Mouse (Mus musculus) kidney, adult 2 months (tissue): Measurements from ENCODE around the gene Tff2.

Experiments
- CTCF ChIP-seq: fragments of 200-500 bp; conservative IDR thresholded peaks from 2 replicates; pipeline ENCODE4 v1.5.1; 2011; ENCODE audit warnings: low read depth, mild to moderate bottlenecking, control low read depth, low read length, moderate library complexity, mixed read lengths; ENCODE audit not compliant: insufficient read depth, insufficient read length
- POLR2A ChIP-seq: fragments of 200-500 bp; IDR thresholded peaks from one replicate; pipeline ENCODE4 v1.6.1; 2011; ENCODE audit warnings: low read depth, low read length, control low read depth

- no peak for TF ChIP-seq POLR2A
- no peak for TF ChIP-seq CTCF
Observed at GRCm38 (mm10) chr17:31152966-31153499, 9.0 kb upstream of the Tff2 start.
